In genomic region chr19:7339867-7340266, GRCm38 (mm10) we compare ENCODE assay signal across 7 mouse cellular contexts. TPM values are rescaled to one million over a fixed set of nuclear protein-coding genes. Genes with fewer than 3 reads are reported as not detected.
DNase-seq lines count a peak whose midpoint lies in the region; ATAC-seq and TF ChIP-seq lines count a peak whose summit lies in the region.

No protein-coding gene starts in this region.

- peak overlapping the region; percentile 81 for H3K4me3 ChIP-seq in neural tube, embryonic 11.5 days (ENCODE audit: low read depth, low read length)
- peak overlapping the region; percentile 79 for H3K4me3 ChIP-seq in forebrain, embryonic 12.5 days (replicated peaks)
- peak overlapping the region; percentile 99 for H3K4me3 ChIP-seq in limb, embryonic 14.5 days (replicated peaks; ENCODE audit: low read length)
- H3K4me3 ChIP-seq in stomach, embryonic 16.5 days (replicated peaks; ENCODE audit: low read length) = peak overlapping the region; percentile 63

- no peak for DNase-seq in neural tube, embryonic 11.5 days (ENCODE audit: low spot score)
- no peak for DNase-seq in neural tube, embryonic 10.5 days (ENCODE audit: extremely low spot score, low spot score)
- no peak for DNase-seq in limb, embryonic 14.5 days (ENCODE audit: low spot score)
- no peak for DNase-seq in gastrocnemius, postnatal 14 days
- no peak for DNase-seq in adrenal gland, adult 18-20 months (ENCODE audit: low spot score in 2 of 2)

- WGBS in neural tube, embryonic 11.5 days = 45% methylated on average over 4 of the region's 4 CpGs
- 48% methylated on average over 4 of the region's 4 CpGs for WGBS in forebrain, embryonic 12.5 days
- WGBS in limb, embryonic 14.5 days = 43% methylated on average over 4 of the region's 4 CpGs
- 18% methylated on average over 4 of the region's 4 CpGs for WGBS in stomach, embryonic 16.5 days

- no peak overlapping the region for H3K27ac ChIP-seq in neural tube, embryonic 11.5 days (ENCODE audit: low read depth, low read length)
- no peak overlapping the region for H3K27ac ChIP-seq in forebrain, embryonic 12.5 days
- H3K27ac ChIP-seq in limb, embryonic 14.5 days (replicated peaks; ENCODE audit: low read depth, low read length) = no peak overlapping the region
- peak overlapping the region; percentile 79 for H3K27ac ChIP-seq in stomach, embryonic 16.5 days (ENCODE audit: low read length)

- TF ChIP-seq POLR2A in limb, embryonic 14.5 days (IDR thresholded peaks at IDR 0.05; ENCODE audit: borderline replicate concordance, extremely low read depth, insufficient read depth, insufficient read length) = no peak

- peak overlapping the region; percentile 95 for H3K4me2 ChIP-seq in neural tube, embryonic 11.5 days (ENCODE audit: low read depth)
- H3K4me2 ChIP-seq in forebrain, embryonic 12.5 days = peak overlapping the region; percentile 96
- H3K4me2 ChIP-seq in limb, embryonic 14.5 days (replicated peaks; ENCODE audit: low read depth, low read length, severe bottlenecking) = peak overlapping the region; percentile 77
- H3K4me2 ChIP-seq in stomach, embryonic 16.5 days (ENCODE audit: low read depth, low read length) = peak overlapping the region; percentile 75

- no peak for ATAC-seq in neural tube, embryonic 11.5 days (ENCODE audit: insufficient read depth, low FRiP score, low TSS enrichment)
- no peak for ATAC-seq in forebrain, embryonic 12.5 days (ENCODE audit: low FRiP score)
- ATAC-seq in limb, embryonic 14.5 days (ENCODE audit: low FRiP score, low read depth) = no peak
- ATAC-seq in stomach, embryonic 16.5 days (ENCODE audit: insufficient read depth, low FRiP score) = no peak

- H3K36me3 ChIP-seq in neural tube, embryonic 11.5 days (ENCODE audit: control insufficient read depth, insufficient read depth, low read length) = no peaks in the 10 kb centered on the region
- no peaks in the 10 kb centered on the region for H3K36me3 ChIP-seq in forebrain, embryonic 12.5 days (replicated peaks)
- H3K36me3 ChIP-seq in limb, embryonic 14.5 days (ENCODE audit: control insufficient read depth, insufficient read depth, low read length) = no peaks in the 10 kb centered on the region; the same call in 1 of the 2 replicates
- no peaks in the 10 kb centered on the region for H3K36me3 ChIP-seq in stomach, embryonic 16.5 days (ENCODE audit: control insufficient read depth, insufficient read depth, low read length)

- intact Hi-C loops in gastrocnemius, postnatal 14 days (cut with DNase I; ENCODE audit: low total_unique reads) = loop anchor here (5.0 kb wide), 1 partner anchor 63 kb away; no protein-coding TSS in a partner anchor

- peak overlapping the region; percentile 88 for H3K9ac ChIP-seq in neural tube, embryonic 11.5 days (ENCODE audit: low read length)
- peak overlapping the region; percentile 95 for H3K9ac ChIP-seq in forebrain, embryonic 12.5 days
- peak overlapping the region; percentile 91 for H3K9ac ChIP-seq in limb, embryonic 14.5 days (ENCODE audit: low read depth, low read length, severe bottlenecking)
- peak overlapping the region; percentile 84 for H3K9ac ChIP-seq in stomach, embryonic 16.5 days (ENCODE audit: low read length)

- no peaks in the 10 kb centered on the region for H3K9me3 ChIP-seq in neural tube, embryonic 11.5 days (ENCODE audit: control insufficient read depth, low read length)
- H3K9me3 ChIP-seq in forebrain, embryonic 12.5 days = no peaks in the 10 kb centered on the region
- no peaks in the 10 kb centered on the region for H3K9me3 ChIP-seq in limb, embryonic 14.5 days (ENCODE audit: control insufficient read depth, low read length)
- H3K9me3 ChIP-seq in stomach, embryonic 16.5 days (replicated peaks; ENCODE audit: control insufficient read depth, low read length) = no peaks in the 10 kb centered on the region

- H3K27me3 ChIP-seq in neural tube, embryonic 11.5 days (ENCODE audit: control insufficient read depth, insufficient read depth, low read length) = no peaks in the 10 kb centered on the region
- no peaks in the 10 kb centered on the region for H3K27me3 ChIP-seq in forebrain, embryonic 12.5 days
- no peaks in the 10 kb centered on the region for H3K27me3 ChIP-seq in limb, embryonic 14.5 days (ENCODE audit: control insufficient read depth, insufficient read depth, low read length)
- H3K27me3 ChIP-seq in stomach, embryonic 16.5 days (ENCODE audit: control insufficient read depth, insufficient read depth, low read length) = no peaks in the 10 kb centered on the region

- H3K4me1 ChIP-seq in neural tube, embryonic 11.5 days (ENCODE audit: control insufficient read depth, insufficient read depth, low read length) = peaks cover 21% of the 10 kb centered on the region
- peaks cover 44% of the 10 kb centered on the region for H3K4me1 ChIP-seq in forebrain, embryonic 12.5 days
- H3K4me1 ChIP-seq in limb, embryonic 14.5 days (ENCODE audit: control insufficient read depth, insufficient read depth, low read length) = peaks cover 21% of the 10 kb centered on the region
- H3K4me1 ChIP-seq in stomach, embryonic 16.5 days (ENCODE audit: control insufficient read depth, insufficient read depth, low read length) = peaks cover 45% of the 10 kb centered on the region

RNA-seq across cellular contexts. Expression of gene Mark2, which starts 1.8 kb away (rescaled TPM):
- polyA plus RNA-seq in neural tube, embryonic 11.5 days (2014; fragmentation: Nextera tagmentation; extraction: Ambion mirVana) = 49.6 and 58.4 TPM in 2 replicates
- 47.6 and 53.5 TPM in 2 replicates for polyA plus RNA-seq in forebrain, embryonic 12.5 days (2016; fragmentation: Nextera tagmentation; extraction: Ambion mirVana)
- 65.8 and 78.2 TPM in 2 replicates for polyA plus RNA-seq in limb, embryonic 14.5 days (2012; rRNA removed)
- 48.6 and 56.3 TPM in 2 replicates for polyA plus RNA-seq in limb, embryonic 14.5 days (2014; fragmentation: Nextera tagmentation; extraction: Ambion mirVana)
- polyA plus RNA-seq in stomach, embryonic 16.5 days (2015; fragmentation: Nextera tagmentation; extraction: Ambion mirVana) = 41.2 and 42.7 TPM in 2 replicates
- 10 to 100 TPM; 27.7 to 34.1 TPM for total RNA-seq in gastrocnemius, postnatal 14 days (2021)
- total RNA-seq in adrenal gland, adult 18-20 months (2021) = 10 to 100 TPM; 63.5 to 64.0 TPM

RNA-seq across cellular contexts. Expression of gene Spindoc, which starts 42.9 kb away (rescaled TPM):
- 25.6 and 35.1 TPM in 2 replicates for polyA plus RNA-seq in neural tube, embryonic 11.5 days (2014; fragmentation: Nextera tagmentation; extraction: Ambion mirVana)
- polyA plus RNA-seq in forebrain, embryonic 12.5 days (2016; fragmentation: Nextera tagmentation; extraction: Ambion mirVana) = 41.9 and 42.4 TPM in 2 replicates
- polyA plus RNA-seq in limb, embryonic 14.5 days (2012; rRNA removed) = 37.6 and 47.0 TPM in 2 replicates
- polyA plus RNA-seq in limb, embryonic 14.5 days (2014; fragmentation: Nextera tagmentation; extraction: Ambion mirVana) = 21.9 and 25.9 TPM in 2 replicates
- 19.8 and 22.5 TPM in 2 replicates for polyA plus RNA-seq in stomach, embryonic 16.5 days (2015; fragmentation: Nextera tagmentation; extraction: Ambion mirVana)
- total RNA-seq in gastrocnemius, postnatal 14 days (2021) = 1 to 10 TPM; 9.4 to 9.5 TPM
- total RNA-seq in adrenal gland, adult 18-20 months (2021) = 10 to 100 TPM; 19.9 to 22.7 TPM
